Mouse (Mus musculus) B cell, adult (primary cell): Measurements from ENCODE around the gene Flnc. TPM values are rescaled to one million over a fixed set of nuclear protein-coding genes. Genes with fewer than 3 reads are reported as not detected.

ENCODE experiments used
- total RNA-seq: library from RNA; stranded (reverse); gene quantifications from 4 replicates; pipeline ENCODE4 v1.2.4, GENCODE M21; 2023; ENCODE audit not compliant: inconsistent age

The Flnc gene
- 0.06 TPM in 1 of 4 replicates, not detected in the others for total RNA-seq

GRCm38 (mm10) chr6:29433038-29433803 lies at the start of gene Flnc:
TSS of gene Flnc (plus strand) at chr6:29433256.

DNA sequence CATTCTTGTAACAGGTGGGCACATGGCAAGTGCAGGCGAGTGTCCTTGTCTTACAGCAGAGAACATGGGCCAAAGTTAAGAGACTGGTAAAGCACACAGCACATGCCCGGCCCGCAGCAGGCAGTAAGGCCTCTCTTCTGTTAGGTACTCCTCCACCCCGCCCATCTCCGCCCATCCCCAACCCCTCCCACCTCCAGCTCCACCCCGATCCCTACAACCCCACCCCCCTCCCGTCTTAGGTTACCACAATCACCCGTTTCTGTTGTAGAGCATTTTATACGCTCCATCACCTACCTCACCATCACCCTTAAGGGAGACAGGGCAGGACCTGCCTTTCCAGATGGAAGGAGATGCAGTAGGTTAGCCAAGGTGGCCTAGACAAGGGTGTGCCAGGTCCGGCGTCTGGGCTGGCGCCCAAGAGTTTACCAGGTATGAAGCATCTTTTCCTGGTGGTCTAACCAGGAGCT lies 45.0 kb upstream of the Flnc start, which contains the start of gene Opn1sw:
TSS of gene Opn1sw (minus strand) at position 417 of the 467 bp plus-strand sequence.

GRCm38 (mm10) chr6:29395910-29396713 lies 36.9 kb upstream of the Flnc start, which contains the start of gene Ccdc136:
TSS of gene Ccdc136 (plus strand) at chr6:29396309.

GRCm38 (mm10) chr6:29467583-29468354 lies 34.7 kb downstream of the Flnc start, which contains the start of gene Atp6v1f:
TSS of gene Atp6v1f (plus strand) at chr6:29467718.

GRCm38 (mm10) chr6:29471137-29471536 lies 38.1 kb downstream of the Flnc start, which contains the start of gene Atp6v1fnb:
TSS of gene Atp6v1fnb (plus strand) at chr6:29471437.

GRCm38 (mm10) chr6:29507447-29508309 lies 74.6 kb downstream of the Flnc start, which contains the start of gene Kcp:
TSS of gene Kcp (minus strand) at chr6:29507952.

Other genes starting within 250 kb of the Flnc start
- gene Impdh1, start 216.9 kb upstream of the Flnc start, total RNA-seq: 50.0 to 66.5 TPM (median 62.4 TPM) in 4 replicates
- gene Hilpda, start 160.8 kb upstream of the Flnc start, total RNA-seq: 19.0 to 23.3 TPM (median 19.3 TPM) in 4 replicates
- gene Fam71f2, start 153.7 kb upstream of the Flnc start, total RNA-seq: 1.4 to 2.6 TPM in 2 of 4 replicates, not detected in the others
- gene Fam71f1, start 114.1 kb upstream of the Flnc start, total RNA-seq: not detected in 4 replicates
- 44.1 to 51.6 TPM (median 49.2 TPM) in 4 replicates for gene Calu, start 85.2 kb upstream of the Flnc start, total RNA-seq
- not detected in 4 replicates for gene Opn1sw, start 44.8 kb upstream of the Flnc start, total RNA-seq
- gene Ccdc136, start 36.9 kb upstream of the Flnc start, total RNA-seq: not detected in 4 replicates
- 198 to 223 TPM (median 219 TPM) in 4 replicates for gene Atp6v1f, start 34.5 kb downstream of the Flnc start, total RNA-seq
- gene Atp6v1fnb, start 38.2 kb downstream of the Flnc start, total RNA-seq: 7.5 to 11.0 TPM (median 7.8 TPM) in 4 replicates
- 1.2 TPM in 1 of 4 replicates, not detected in the others for gene Kcp, start 74.7 kb downstream of the Flnc start, total RNA-seq
- 252 to 274 TPM (median 255 TPM) in 4 replicates for gene Irf5, start 93.4 kb downstream of the Flnc start, total RNA-seq
- gene Tnpo3, start 176.6 kb downstream of the Flnc start, total RNA-seq: 71.8 to 80.2 TPM (median 75.9 TPM) in 4 replicates